Mouse (Mus musculus): ENCODE measurements around the gene Rab9. TPM values are rescaled to one million over a fixed set of nuclear protein-coding genes. Genes with fewer than 3 reads are reported as not detected.

Gene Rab9
- 25.5 and 27.8 TPM in 2 replicates for polyA plus RNA-seq (2012; rRNA removed)

GRCm38 (mm10) chrX:166479365-166479983 lies at the start of gene Rab9:
Gene Rab9 (minus strand): TSS chrX:166479867.

GRCm38 (mm10) chrX:166518345-166518744 lies 38.7 kb upstream of the Rab9 start, which contains the start of gene Tceanc:
Gene Tceanc (minus strand): TSS chrX:166518567.

GRCm38 (mm10) chrX:166440616-166441063 lies 39.0 kb downstream of the Rab9 start, which contains the start of gene Ofd1:
Gene Ofd1 (minus strand): TSS chrX:166440704.

GRCm38 (mm10) chrX:166440036-166440615 lies 39.5 kb downstream of the Rab9 start, which contains the start of gene Trappc2:
Gene Trappc2 (plus strand): TSS chrX:166440574.

Other genes with a start within 250 kb of the Rab9 start
- 158 and 220 TPM in 2 replicates for gene Gpm6b, start 241.0 kb downstream of the Rab9 start, polyA plus RNA-seq (2012; rRNA removed)
- gene Trappc2, start 39.3 kb downstream of the Rab9 start, polyA plus RNA-seq (2012; rRNA removed) = 25.3 and 27.7 TPM in 2 replicates
- gene Ofd1, start 39.2 kb downstream of the Rab9 start, polyA plus RNA-seq (2012; rRNA removed) = 8.2 TPM in 2 replicates
- 2.8 and 2.9 TPM in 2 replicates for gene Tceanc, start 38.7 kb upstream of the Rab9 start, polyA plus RNA-seq (2012; rRNA removed)
- 4.3 and 20.3 TPM in 2 replicates for gene Egfl6, start 105.9 kb upstream of the Rab9 start, polyA plus RNA-seq (2012; rRNA removed)

All from central nervous system, embryonic 14 days (tissue).